Mouse (Mus musculus) ES-E14 (cell line): ENCODE measurements around the gene Adcy9.

Experiments used
- CHD2 ChIP-seq: IDR thresholded peaks from 2 replicates; pipeline ENCODE4 v1.6.1; 2014; ENCODE audit warnings: mild to moderate bottlenecking, low read depth, low read length, inconsistent platforms
- HCFC1 ChIP-seq: IDR thresholded peaks from 2 replicates; pipeline ENCODE4 v1.6.1; 2012; ENCODE audit warnings: low read length, inconsistent platforms, borderline replicate concordance; ENCODE audit not compliant: insufficient read depth
- MAFK ChIP-seq: IDR thresholded peaks from 2 replicates; pipeline ENCODE4 v1.6.1; 2014; ENCODE audit warnings: mild to moderate bottlenecking, low read depth, low read length, inconsistent platforms; ENCODE audit not compliant: insufficient read depth
- ZC3H11A ChIP-seq: IDR thresholded peaks from 2 replicates; pipeline ENCODE4 v1.6.1; 2012; ENCODE audit warnings: low read depth, mild to moderate bottlenecking, inconsistent platforms, low read length, borderline replicate concordance
- ZNF384 ChIP-seq: IDR thresholded peaks from 2 replicates; pipeline ENCODE4 v1.6.1; 2012; ENCODE audit warnings: low read depth, low read length, inconsistent platforms

- no peak for TF ChIP-seq ZNF384
- TF ChIP-seq MAFK = no peak
- TF ChIP-seq CHD2 = no peak
- no peak for TF ChIP-seq HCFC1
- TF ChIP-seq ZC3H11A = no peak
These were observed 162.8 kb downstream of the Adcy9 start for GRCm38 (mm10) chr16:4257546-4257945.
